Mouse (Mus musculus): ENCODE results near the gene Flii. TPM values are rescaled to one million over a fixed set of nuclear protein-coding genes. Genes with fewer than 3 reads are reported as not detected.

The Flii gene
- total and polyA plus RNA-seq, 3 experiments = 49.5 to 112 (median 88.6) TPM

DNA sequence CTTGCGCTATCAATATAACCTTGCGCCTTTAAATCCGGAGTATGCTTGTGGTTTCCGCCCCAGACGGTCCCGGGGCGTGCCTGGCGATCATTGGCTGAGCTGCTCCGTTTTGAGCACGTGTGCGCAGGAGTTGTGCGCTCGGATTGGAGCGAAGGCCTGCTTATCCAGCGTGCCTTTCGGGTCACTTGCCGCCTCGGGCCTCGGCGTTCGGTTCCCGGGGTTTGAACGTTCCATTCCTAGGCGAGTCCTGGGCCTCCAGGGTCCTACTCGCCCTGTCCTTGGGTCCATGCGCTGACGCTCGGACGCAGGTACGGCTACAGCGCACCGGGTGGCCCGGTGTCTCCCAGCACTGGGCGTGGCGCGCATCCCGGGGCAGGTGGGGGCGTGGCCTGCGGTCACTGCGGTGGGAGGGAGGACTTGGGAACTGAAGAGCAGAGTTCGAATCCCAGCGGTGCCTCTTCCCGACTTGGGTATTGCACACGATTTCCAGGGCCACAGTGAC, 1.2 kb upstream of the Flii start, which contains the start of gene Mief2:
Gene Mief2, plus strand, starts transcription at position 139 of the 502 bp plus-strand sequence.
- H3K4me1 ChIP-seq (ENCODE audit: control insufficient read depth in 1 of 2, insufficient read depth in 2 of 2) = peaks cover 17 to 54% of the 10 kb centered on the region in 2 experiments
- H3K9me3 ChIP-seq (replicated peaks; ENCODE audit: low read length) = no peaks in the 10 kb centered on the region
- H3K36me3 ChIP-seq (replicated peaks in 1 of 2; ENCODE audit: control insufficient read depth in 1 of 2, insufficient read depth in 1 of 2, low read length in 1 of 2) = peaks cover 39 to 53% of the 10 kb centered on the region in 2 experiments
- peak within 1 kb of the TSS; percentile 83 for H3K9ac ChIP-seq (ENCODE audit: insufficient read depth, low read depth)
- peak within 1 kb of the TSS; percentile 79 for H3K27ac ChIP-seq (ENCODE audit: insufficient read depth, low read depth)
- peak within 1 kb of the TSS; percentile 83 for H3K4me2 ChIP-seq (ENCODE audit: insufficient read depth, low read depth, poor library complexity, severe bottlenecking)
- TF ChIP-seq ELF1 (IDR thresholded peaks at IDR 0.05; ENCODE audit: low read depth, low read length) (peak; percentile 77), ETS1 (conservative IDR thresholded peaks at IDR 0.05; ENCODE audit: low read depth, low read length) (no peak), BHLHE40 (IDR thresholded peaks at IDR 0.05; ENCODE audit: low read depth, low read length) (peak; percentile 96), HCFC1 (IDR thresholded peaks at IDR 0.05; ENCODE audit: low read depth, low read length) (peak; percentile 76), MAX (IDR thresholded peaks at IDR 0.05; ENCODE audit: low read length) (peak; percentile 98), RCOR1 (conservative IDR thresholded peaks at IDR 0.05; ENCODE audit: low read depth, low read length) (no peak), MXI1 (IDR thresholded peaks at IDR 0.05; ENCODE audit: low read depth, low read length) (peak; percentile 91), SMC3 (IDR thresholded peaks at IDR 0.05; ENCODE audit: low read depth, low read length) (no peak), TBP (conservative IDR thresholded peaks at IDR 0.05; ENCODE audit: low read depth, low read length) (0 out of 2 replicates have a peak, but pooled peaks have one; percentile 38), MAZ (IDR thresholded peaks at IDR 0.05; ENCODE audit: low read depth, low read length) (no peak; the same call in 1 of the 2 replicates), JUN (IDR thresholded peaks at IDR 0.05; ENCODE audit: insufficient read depth, low read depth, low read length) (no peak), NRF1 (IDR thresholded peaks at IDR 0.05; ENCODE audit: low read depth, low read length) (peak; percentile 80), JUND (conservative IDR thresholded peaks at IDR 0.05; ENCODE audit: low read depth, low read length) (no peak), EP300 (IDR thresholded peaks at IDR 0.05; ENCODE audit: low read length) (no peak), E2F4 (IDR thresholded peaks at IDR 0.05; ENCODE audit: insufficient replicate concordance, low read depth, low read length) (no peak), NELFE (IDR thresholded peaks at IDR 0.05; ENCODE audit: low read depth, low read length) (no peak; the same call in 1 of the 2 replicates), POLR2A (IDR thresholded peaks at IDR 0.05; ENCODE audit: low read depth, low read length) (peak; percentile 82), CTCF (conservative IDR thresholded peaks at IDR 0.05 in 1 of 2, IDR thresholded peaks at IDR 0.05 in 1 of 2; ENCODE audit: low read depth in 2 of 2, low read length in 2 of 2) (no peak), MEF2A (IDR thresholded peaks at IDR 0.05; ENCODE audit: borderline replicate concordance, low read depth, low read length) (no peak; the same call in none of the 2 replicates), GABPA (IDR thresholded peaks at IDR 0.05; ENCODE audit: insufficient replicate concordance, low read depth, low read length) (no peak), ZC3H11A (IDR thresholded peaks at IDR 0.05; ENCODE audit: low read depth, low read length) (no peak), ZKSCAN1 (IDR thresholded peaks at IDR 0.05; ENCODE audit: borderline replicate concordance, low read depth, low read length) (no peak), PAX5 (IDR thresholded peaks at IDR 0.05; ENCODE audit: low read length) (no peak), USF1 (IDR thresholded peaks at IDR 0.05; ENCODE audit: low read depth, low read length) (peak; percentile 95), KAT2A (IDR thresholded peaks at IDR 0.05; ENCODE audit: insufficient replicate concordance, low read length) (no peak), CHD1 (IDR thresholded peaks at IDR 0.05; ENCODE audit: low read depth, low read length) (no peak), TCF12 (IDR thresholded peaks at IDR 0.05; ENCODE audit: low read depth, low read length) (peak; percentile 8; the same call in 1 of the 2 replicates), CHD2 (IDR thresholded peaks at IDR 0.05; ENCODE audit: low read length) (peak; percentile 86), SIN3A (IDR thresholded peaks at IDR 0.05; ENCODE audit: low read length) (peak; percentile 74), POLR2AphosphoS2 (IDR thresholded peaks at IDR 0.05; ENCODE audit: low read depth, low read length) (no peak; the same call in 1 of the 2 replicates), ZMIZ1 (IDR thresholded peaks at IDR 0.05; ENCODE audit: low read depth, low read length) (no peak), IRF4 (IDR thresholded peaks at IDR 0.05; ENCODE audit: low read depth, low read length) (no peak; the same call in 1 of the 2 replicates), MYC (IDR thresholded peaks at IDR 0.05; ENCODE audit: low read depth, low read length) (peak; percentile 63; the same call in 1 of the 2 replicates), MAFK (IDR thresholded peaks at IDR 0.05; ENCODE audit: insufficient replicate concordance, low read length) (no peak), UBTF (IDR thresholded peaks at IDR 0.05; ENCODE audit: low read depth, low read length) (peak; percentile 57; the same call in 1 of the 2 replicates), RAD21 (IDR thresholded peaks at IDR 0.05; ENCODE audit: low read depth, low read length) (no peak), ZNF384 (IDR thresholded peaks at IDR 0.05; ENCODE audit: low read depth, low read length) (no peak), USF2 (conservative IDR thresholded peaks at IDR 0.05; ENCODE audit: low read depth, low read length) (peak; percentile 93)
- peak within 1 kb of the TSS; percentile 57 to 96 (median 93) for H3K4me3 ChIP-seq (replicated peaks in 1 of 3; ENCODE audit: low read depth in 2 of 3, low read length in 2 of 3, poor library complexity in 1 of 3)
- H3K27me3 ChIP-seq (replicated peaks) = no peaks in the 10 kb centered on the region
- DNase-seq (ENCODE audit: extremely low read depth) = peak; percentile 98
- peaks cover 6% of the 10 kb centered on the region; the same call in 1 of the 2 replicates for H3K79me2 ChIP-seq (replicated peaks; ENCODE audit: control insufficient read depth, extremely low read depth, insufficient read depth, poor library complexity, severe bottlenecking)
- in situ Hi-C loops (cut with MboI; ENCODE audit: low pct_ligation_motif_present, low pct_unique_long_range_greater_than_20kb, low sequenced_read_pairs) = no loop called here
- dilution Hi-C loops (cut with MboI; ENCODE audit: extremely low pct_ligation_motif_present, extremely low pct_unique_long_range_greater_than_20kb, low sequenced_read_pairs) = no loop called here
